Mouse (Mus musculus): ENCODE measurements around the gene Nup43. TPM values are rescaled to one million over a fixed set of nuclear protein-coding genes. Genes with fewer than 3 reads are reported as not detected.
A peak's percentile ranks its signal among the peaks of the same experiment; 100 is the strongest.

Nup43 gene
- polyA plus RNA-seq, 1 experiment from 2014 or later, result 66.4 TPM

- DNase-seq (ENCODE audit: low spot score), result no peak
- H3K27ac ChIP-seq, result no peak overlapping the region
- H3K4me3 ChIP-seq, result no peak overlapping the region
- H3K9me3 ChIP-seq, result no peaks in the 10 kb centered on the region
- WGBS, result 94% methylated on average over 5 of the region's 5 CpGs
- no peaks in the 10 kb centered on the region for H3K4me1 ChIP-seq (replicated peaks)
- H3K27me3 ChIP-seq (ENCODE audit: insufficient read depth, poor library complexity, severe bottlenecking), result no peaks in the 10 kb centered on the region
- peaks cover 97% of the 10 kb centered on the region for H3K36me3 ChIP-seq
Measured at GRCm38 (mm10) chr10:7710121-7710520, 42.8 kb downstream of the Nup43 start.

DNA sequence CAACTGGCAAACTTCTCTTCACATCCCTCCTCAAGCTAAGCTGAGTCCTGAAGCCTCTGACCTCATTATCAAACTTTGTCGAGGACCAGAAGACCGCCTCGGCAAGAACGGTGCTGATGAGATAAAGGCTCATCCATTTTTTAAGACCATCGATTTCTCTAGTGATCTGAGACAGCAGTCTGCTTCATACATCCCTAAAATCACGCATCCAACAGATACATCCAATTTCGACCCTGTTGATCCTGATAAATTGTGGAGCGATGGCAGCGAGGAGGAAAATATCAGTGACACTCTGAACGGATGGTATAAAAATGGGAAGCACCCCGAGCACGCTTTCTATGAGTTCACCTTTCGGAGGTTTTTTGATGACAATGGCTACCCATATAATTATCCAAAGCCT is 45.2 kb downstream of the Nup43 start:
- no peak for DNase-seq (ENCODE audit: low spot score)
- H3K36me3 ChIP-seq, result peaks cover 85% of the 10 kb centered on the region
- H3K9me3 ChIP-seq, result no peaks in the 10 kb centered on the region
- no peaks in the 10 kb centered on the region for H3K27me3 ChIP-seq (ENCODE audit: insufficient read depth, poor library complexity, severe bottlenecking)
- H3K4me1 ChIP-seq (replicated peaks), result no peaks in the 10 kb centered on the region
- 96% methylated on average over 13 of the region's 13 CpGs for WGBS
- no peak overlapping the region for H3K4me3 ChIP-seq
- H3K27ac ChIP-seq, result no peak overlapping the region

GRCm38 (mm10) chr10:7715056-7715455 is 47.8 kb downstream of the Nup43 start:
- H3K27ac ChIP-seq, result no peak overlapping the region
- H3K36me3 ChIP-seq, result peaks cover 62% of the 10 kb centered on the region
- DNase-seq (ENCODE audit: low spot score), result no peak
- H3K4me3 ChIP-seq, result no peak overlapping the region
- H3K9me3 ChIP-seq, result no peaks in the 10 kb centered on the region
- H3K27me3 ChIP-seq (ENCODE audit: insufficient read depth, poor library complexity, severe bottlenecking), result no peaks in the 10 kb centered on the region
- WGBS, result 75% methylated on average over 7 of the region's 7 CpGs
- H3K4me1 ChIP-seq (replicated peaks), result no peaks in the 10 kb centered on the region

GRCm38 (mm10) chr10:7725751-7726500 is 58.6 kb downstream of the Nup43 start, which contains the start of gene Katna1:
Katna1 (plus strand) TSS chr10:7726000.
- H3K27me3 ChIP-seq (ENCODE audit: insufficient read depth, poor library complexity, severe bottlenecking), result no peaks in the 10 kb centered on the region
- H3K36me3 ChIP-seq, result no peaks in the 10 kb centered on the region
- peak within 1 kb of the TSS; percentile 88 for H3K4me3 ChIP-seq
- no peaks in the 10 kb centered on the region for H3K9me3 ChIP-seq
- WGBS, result under 1% methylated on average over 49 of the region's 49 CpGs
- peaks cover 15% of the 10 kb centered on the region for H3K4me1 ChIP-seq (replicated peaks)
- H3K27ac ChIP-seq, result peak within 1 kb of the TSS; percentile 91
- DNase-seq (ENCODE audit: low spot score), result peak; percentile 94

DNA sequence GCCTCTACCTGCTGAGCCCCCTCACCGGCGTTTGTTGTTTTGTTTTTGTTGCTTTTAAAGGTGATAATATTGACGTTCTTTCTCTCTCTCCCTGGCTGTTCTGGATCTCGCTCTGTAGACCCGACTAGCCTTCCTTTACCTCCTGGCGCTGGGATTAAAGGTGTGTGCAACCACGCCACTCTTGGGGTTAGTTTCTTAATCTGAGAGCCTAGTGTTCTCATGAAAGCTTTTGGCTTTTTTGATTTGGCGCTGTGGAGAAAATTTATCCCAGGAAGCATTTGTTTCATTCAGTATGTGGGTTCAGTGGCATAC is 59.2 kb downstream of the Nup43 start:
- Histone ChIP-seq H3K9me3 (no peaks in the 10 kb centered on the region), H3K4me3 (peak overlapping the region; percentile 88), H3K27ac (peak overlapping the region; percentile 91), H3K4me1 (replicated peaks) (peaks cover 16% of the 10 kb centered on the region), H3K27me3 (ENCODE audit: insufficient read depth, poor library complexity, severe bottlenecking) (no peaks in the 10 kb centered on the region), H3K36me3 (no peaks in the 10 kb centered on the region)
- no peak for DNase-seq (ENCODE audit: low spot score)
- WGBS, result under 1% methylated on average over 8 of the region's 8 CpGs

DNA sequence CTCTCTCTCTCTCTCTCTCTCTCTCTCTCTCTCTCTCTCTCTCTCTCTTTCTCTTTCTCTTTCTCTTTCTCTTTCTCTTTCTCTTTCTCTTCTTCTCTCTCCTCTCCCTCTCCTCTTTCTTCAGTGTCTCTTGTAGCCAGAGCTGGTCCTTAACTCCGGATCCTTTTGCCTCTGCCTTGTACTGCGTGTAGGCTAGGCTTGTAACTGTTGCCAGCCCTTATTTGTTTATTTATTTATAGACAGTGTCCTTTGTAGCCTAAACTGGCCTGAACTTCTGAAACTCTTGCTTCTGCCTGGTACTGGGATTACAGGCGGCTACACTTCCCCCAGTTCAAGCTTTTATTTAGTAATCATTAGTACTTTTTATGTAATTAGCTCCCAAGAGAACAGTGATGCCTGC is 59.7 kb downstream of the Nup43 start:
- WGBS, result 30% methylated on average over 3 of the region's 3 CpGs
- DNase-seq (ENCODE audit: low spot score), result no peak
- Histone ChIP-seq H3K9me3 (no peaks in the 10 kb centered on the region), H3K4me1 (replicated peaks) (peaks cover 18% of the 10 kb centered on the region), H3K4me3 (peak overlapping the region; percentile 88), H3K27me3 (ENCODE audit: insufficient read depth, poor library complexity, severe bottlenecking) (no peaks in the 10 kb centered on the region), H3K36me3 (no peaks in the 10 kb centered on the region), H3K27ac (no peak overlapping the region)

Other genes starting within 250 kb of the Nup43 start
- 0.59 and 1.1 TPM in 2 replicates for gene Ulbp1, start 193.9 kb upstream of the Nup43 start, polyA plus RNA-seq (2016; fragmentation: Nextera tagmentation; extraction: Ambion mirVana)
- gene Lrp11, start 77.7 kb upstream of the Nup43 start, polyA plus RNA-seq (2016; fragmentation: Nextera tagmentation; extraction: Ambion mirVana), result 8.6 and 8.9 TPM in 2 replicates
- 133 and 144 TPM in 2 replicates for gene Pcmt1, start 13.6 kb downstream of the Nup43 start, polyA plus RNA-seq (2016; fragmentation: Nextera tagmentation; extraction: Ambion mirVana)
- gene Lats1, start 13.7 kb downstream of the Nup43 start, polyA plus RNA-seq (2016; fragmentation: Nextera tagmentation; extraction: Ambion mirVana), result 8.5 and 9.0 TPM in 2 replicates
- 55.0 and 63.2 TPM in 2 replicates for gene Katna1, start 58.5 kb downstream of the Nup43 start, polyA plus RNA-seq (2016; fragmentation: Nextera tagmentation; extraction: Ambion mirVana)
- gene Ginm1, start 125.3 kb downstream of the Nup43 start, polyA plus RNA-seq (2016; fragmentation: Nextera tagmentation; extraction: Ambion mirVana), result 50.9 and 56.0 TPM in 2 replicates
- gene Ppil4, start 125.4 kb downstream of the Nup43 start, polyA plus RNA-seq (2016; fragmentation: Nextera tagmentation; extraction: Ambion mirVana), result 30.9 and 40.5 TPM in 2 replicates
- 0.10 and 0.12 TPM in 2 replicates for gene Zc3h12d, start 165.0 kb downstream of the Nup43 start, polyA plus RNA-seq (2016; fragmentation: Nextera tagmentation; extraction: Ambion mirVana)